Mouse (Mus musculus) left cerebral cortex, postnatal 36 days (tissue): Measurements from ENCODE around the gene Zbtb37. TPM values are rescaled to one million over a fixed set of nuclear protein-coding genes. Genes with fewer than 3 reads are reported as not detected.

Experiments used
- DNase-seq, 2 experiments: peaks; one replicate each; pipeline ENCODE4 v3.0.0; 2021 to 2022; ENCODE audit warnings: low spot score in 2 of 2, mixed read lengths in 1 of 2
- intact Hi-C: fragments of 180-260 bp; cut with DNase I; formaldehyde crosslinking; loops from one replicate; pipeline ENCODE4 v1.15.1; 2025
- total RNA-seq, 2 experiments: library from RNA; stranded (reverse); gene quantifications; 2 replicates each; pipeline ENCODE4 v1.2.3; 2021

Zbtb37 gene
- 10 to 100 TPM; 17.9 to 19.4 TPM for total RNA-seq

- intact Hi-C loops: loop anchor here (2.0 kb wide), 1 partner anchor 36 kb away; the partner anchor contains the start of genes Cenpl and Dars2
- DNase-seq: peak; percentile 96 to 98
Measured at GRCm38 (mm10) chr1:161034435-161035280, at the start of gene Zbtb37. TSS of gene Zbtb37 (minus strand) at chr1:161034849.

GRCm38 (mm10) chr1:161077243-161077642 is 42.6 kb upstream of the Zbtb37 start:
- no peak for DNase-seq
- intact Hi-C loops: loop anchor here (10.0 kb wide), 1 partner anchor 118 kb away; no protein-coding TSS in a partner anchor

GRCm38 (mm10) chr1:161076238-161076637 is 41.6 kb upstream of the Zbtb37 start:
- intact Hi-C loops: loop anchor here (10.0 kb wide), 1 partner anchor 119 kb away; no protein-coding TSS in a partner anchor
- DNase-seq: no peak

- no peak for DNase-seq
- intact Hi-C loops: loop anchor here (2.0 to 10.0 kb wide), 2 partner anchors 36 to 124 kb away; partner anchors contain the start of gene Zbtb37
Measured at GRCm38 (mm10) chr1:161071272-161071620, 36.6 kb upstream of the Zbtb37 start.

GRCm38 (mm10) chr1:161070352-161071271 is 36.0 kb upstream of the Zbtb37 start, which contains the start of the genes Dars2 and Cenpl:
TSS of gene Dars2 (minus strand) at chr1:161070658.
TSS of gene Cenpl (plus strand) at chr1:161070713.
- peak; percentile 96 to 98 for DNase-seq
- intact Hi-C loops: loop anchor here (1.0 to 10.0 kb wide), 3 partner anchors 36 to 124 kb away; partner anchors contain the start of genes Klhl20 and Zbtb37

- intact Hi-C loops: no loop called here
- no peak for DNase-seq
Measured at GRCm38 (mm10) chr1:161063351-161063750, 28.7 kb upstream of the Zbtb37 start.

- intact Hi-C loops: no loop called here
- DNase-seq: no peak
Measured at GRCm38 (mm10) chr1:161057164-161057563, 22.5 kb upstream of the Zbtb37 start.

- intact Hi-C loops: no loop called here
- no peak for DNase-seq
Measured at GRCm38 (mm10) chr1:161046972-161047371, 12.3 kb upstream of the Zbtb37 start.

GRCm38 (mm10) chr1:161041261-161042020 is 6.8 kb upstream of the Zbtb37 start:
- intact Hi-C loops: no loop called here
- no peak for DNase-seq

- DNase-seq: no peak
- intact Hi-C loops: no loop called here
Measured at GRCm38 (mm10) chr1:161040855-161041254, 6.2 kb upstream of the Zbtb37 start.

- intact Hi-C loops: no loop called here
- DNase-seq: no peak
Measured at GRCm38 (mm10) chr1:161040426-161040770, 5.7 kb upstream of the Zbtb37 start.

- no peak for DNase-seq
- intact Hi-C loops: no loop called here
Measured at GRCm38 (mm10) chr1:161039741-161040425, 5.2 kb upstream of the Zbtb37 start.

GRCm38 (mm10) chr1:161038968-161039721 is 4.5 kb upstream of the Zbtb37 start:
- intact Hi-C loops: no loop called here
- no peak for DNase-seq

- intact Hi-C loops: no loop called here
Measured at GRCm38 (mm10) chr1:161038004-161038403, 3.4 kb upstream of the Zbtb37 start.

GRCm38 (mm10) chr1:161037599-161037998 is 3.0 kb upstream of the Zbtb37 start:
- intact Hi-C loops: no loop called here
- DNase-seq: no peak

More at GRCm38 (mm10) chr1:161038004-161038403, 3.4 kb upstream of the Zbtb37 start:
- DNase-seq: no peak

GRCm38 (mm10) chr1:161037026-161037425 is 2.4 kb upstream of the Zbtb37 start:
- intact Hi-C loops: no loop called here
- no peak for DNase-seq

GRCm38 (mm10) chr1:161036411-161036841 is 1.8 kb upstream of the Zbtb37 start:
- intact Hi-C loops: no loop called here
- DNase-seq: no peak
